Mouse (Mus musculus): ENCODE results near the gene Vps45. TPM values are rescaled to one million over a fixed set of nuclear protein-coding genes. Genes with fewer than 3 reads are reported as not detected.
A peak's percentile ranks its signal among the peaks of the same experiment; 100 is the strongest.

Vps45 gene
- total RNA-seq, 1 experiment from 2014 or later = 21.4 TPM

- ATAC-seq (replicated peaks; ENCODE audit: insufficient number of reproducible peaks, low FRiP score, low TSS enrichment, poor library complexity, severe bottlenecking) = no peak
Measured at GRCm38 (mm10) chr3:96082100-96082499, 23.8 kb upstream of the Vps45 start.

GRCm38 (mm10) chr3:96081650-96082049 is 23.4 kb upstream of the Vps45 start:
- ATAC-seq (replicated peaks; ENCODE audit: insufficient number of reproducible peaks, low FRiP score, low TSS enrichment, poor library complexity, severe bottlenecking) = no peak

GRCm38 (mm10) chr3:96081006-96081405 is 22.7 kb upstream of the Vps45 start:
- ATAC-seq (replicated peaks; ENCODE audit: insufficient number of reproducible peaks, low FRiP score, low TSS enrichment, poor library complexity, severe bottlenecking) = 0 out of 2 replicates have a peak, but pooled peaks have one; percentile 61

- ATAC-seq (replicated peaks; ENCODE audit: insufficient number of reproducible peaks, low FRiP score, low TSS enrichment, poor library complexity, severe bottlenecking) = no peak
Measured at GRCm38 (mm10) chr3:96078711-96079110, 20.4 kb upstream of the Vps45 start.

- ATAC-seq (replicated peaks; ENCODE audit: insufficient number of reproducible peaks, low FRiP score, low TSS enrichment, poor library complexity, severe bottlenecking) = 0 out of 2 replicates have a peak, but pooled peaks have one; percentile 22
Measured at GRCm38 (mm10) chr3:96078066-96078465, 19.8 kb upstream of the Vps45 start.

GRCm38 (mm10) chr3:96072921-96073486 is 14.7 kb upstream of the Vps45 start:
- no peak for ATAC-seq (replicated peaks; ENCODE audit: insufficient number of reproducible peaks, low FRiP score, low TSS enrichment, poor library complexity, severe bottlenecking)

- no peak for ATAC-seq (replicated peaks; ENCODE audit: insufficient number of reproducible peaks, low FRiP score, low TSS enrichment, poor library complexity, severe bottlenecking)
Measured at GRCm38 (mm10) chr3:96070241-96070640, 12.0 kb upstream of the Vps45 start.

GRCm38 (mm10) chr3:96069542-96069941 is 11.3 kb upstream of the Vps45 start:
- ATAC-seq (replicated peaks; ENCODE audit: insufficient number of reproducible peaks, low FRiP score, low TSS enrichment, poor library complexity, severe bottlenecking) = no peak

- no peak for ATAC-seq (replicated peaks; ENCODE audit: insufficient number of reproducible peaks, low FRiP score, low TSS enrichment, poor library complexity, severe bottlenecking)
Measured at GRCm38 (mm10) chr3:96069046-96069445, 10.8 kb upstream of the Vps45 start.

- no peak for ATAC-seq (replicated peaks; ENCODE audit: insufficient number of reproducible peaks, low FRiP score, low TSS enrichment, poor library complexity, severe bottlenecking)
Measured at GRCm38 (mm10) chr3:96066741-96067140, 8.5 kb upstream of the Vps45 start.

GRCm38 (mm10) chr3:96065754-96066375 is 7.6 kb upstream of the Vps45 start:
- ATAC-seq (replicated peaks; ENCODE audit: insufficient number of reproducible peaks, low FRiP score, low TSS enrichment, poor library complexity, severe bottlenecking) = peak; percentile 53; the same call in 1 of the 2 replicates

- ATAC-seq (replicated peaks; ENCODE audit: insufficient number of reproducible peaks, low FRiP score, low TSS enrichment, poor library complexity, severe bottlenecking) = no peak
Measured at GRCm38 (mm10) chr3:96065147-96065546, 6.9 kb upstream of the Vps45 start.

GRCm38 (mm10) chr3:96064217-96064616 is 6.0 kb upstream of the Vps45 start:
- no peak for ATAC-seq (replicated peaks; ENCODE audit: insufficient number of reproducible peaks, low FRiP score, low TSS enrichment, poor library complexity, severe bottlenecking)

GRCm38 (mm10) chr3:96063299-96063698 is 5.0 kb upstream of the Vps45 start:
- ATAC-seq (replicated peaks; ENCODE audit: insufficient number of reproducible peaks, low FRiP score, low TSS enrichment, poor library complexity, severe bottlenecking) = no peak

GRCm38 (mm10) chr3:96060146-96060545 is 1.9 kb upstream of the Vps45 start:
- no peak for ATAC-seq (replicated peaks; ENCODE audit: insufficient number of reproducible peaks, low FRiP score, low TSS enrichment, poor library complexity, severe bottlenecking)

GRCm38 (mm10) chr3:96057747-96058204 is 490 bp downstream of the Vps45 start:
- ATAC-seq (replicated peaks; ENCODE audit: insufficient number of reproducible peaks, low FRiP score, low TSS enrichment, poor library complexity, severe bottlenecking) = peak; percentile 89

- ATAC-seq (replicated peaks; ENCODE audit: insufficient number of reproducible peaks, low FRiP score, low TSS enrichment, poor library complexity, severe bottlenecking) = no peak
Measured at GRCm38 (mm10) chr3:96056031-96056430, 2.2 kb downstream of the Vps45 start.

- no peak for ATAC-seq (replicated peaks; ENCODE audit: insufficient number of reproducible peaks, low FRiP score, low TSS enrichment, poor library complexity, severe bottlenecking)
Measured at GRCm38 (mm10) chr3:96055294-96055693, 3.0 kb downstream of the Vps45 start.

- peak; percentile 74 for ATAC-seq (replicated peaks; ENCODE audit: insufficient number of reproducible peaks, low FRiP score, low TSS enrichment, poor library complexity, severe bottlenecking)
Measured at GRCm38 (mm10) chr3:96051839-96052238, 6.4 kb downstream of the Vps45 start.

- ATAC-seq (replicated peaks; ENCODE audit: insufficient number of reproducible peaks, low FRiP score, low TSS enrichment, poor library complexity, severe bottlenecking) = no peak
Measured at GRCm38 (mm10) chr3:96051186-96051585, 7.1 kb downstream of the Vps45 start.

Data from monocyte, adult 5-6 weeks (primary cell).